Mouse (Mus musculus) urinary bladder, adult 18-20 months (tissue): Measurements from ENCODE around the gene Nat8f1.
"Not testable (repeated sequence)": the region's sequence is repeated elsewhere in the genome, so short reads cannot be mapped to it uniquely, and the experiment has no call there.

Experiments
- DNase-seq, 2 experiments: peaks; one replicate each; pipeline ENCODE4 v3.0.0; 2022; ENCODE audit warnings: low spot score in 2 of 2, mixed read lengths in 2 of 2

Nat8f1 gene

DNA sequence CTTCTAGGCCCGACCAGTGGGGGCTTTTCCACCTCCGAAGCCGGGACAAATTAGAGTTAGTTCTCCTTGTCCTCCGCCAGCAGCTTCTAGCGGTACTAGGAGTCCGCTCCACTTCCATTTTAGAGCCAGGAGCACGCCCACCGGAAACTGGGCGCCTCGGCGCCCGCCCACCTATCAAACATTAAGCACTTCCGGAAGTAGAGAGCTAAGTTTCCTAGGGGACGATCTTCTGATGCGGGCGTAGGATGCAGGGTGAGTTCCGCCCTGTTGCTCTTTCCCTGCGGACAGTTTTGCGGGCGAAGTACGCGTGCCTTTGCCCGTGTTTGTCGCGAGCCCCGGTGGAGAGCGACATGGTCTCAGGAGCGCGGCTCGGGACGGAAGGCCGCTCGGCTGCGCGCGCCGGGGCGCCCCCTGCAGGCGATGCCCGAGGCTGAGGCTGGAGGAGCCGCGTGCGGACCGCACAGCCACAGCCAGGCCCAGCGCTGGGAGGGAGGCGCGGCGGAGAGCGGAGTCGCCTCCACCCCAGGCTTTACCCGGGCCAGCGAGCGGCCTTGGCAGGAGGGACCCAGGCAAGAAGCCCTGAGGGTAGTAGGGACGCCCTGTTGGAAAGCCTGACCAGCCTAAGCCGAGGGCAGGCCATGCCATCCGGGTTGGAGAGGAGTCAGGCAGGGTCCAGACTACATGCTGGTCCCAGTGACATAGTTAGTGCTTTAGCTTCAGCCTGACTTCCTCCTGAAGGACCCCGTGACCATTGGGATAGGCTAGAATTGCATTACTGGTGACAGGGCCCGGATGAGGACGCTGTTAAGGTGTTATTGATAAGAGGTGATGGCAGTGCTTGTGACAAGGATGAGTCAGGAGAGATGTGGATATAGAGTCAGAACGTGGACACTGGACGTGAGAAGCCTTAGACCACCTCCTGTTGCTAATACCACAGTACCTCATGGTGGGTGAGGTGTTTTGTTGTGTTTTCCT, at the start of gene Nat8f1:
Nat8f1 (minus strand) TSS at position 149 of the 975 bp plus-strand sequence.
- peak; percentile 84 to 87 for DNase-seq

DNA sequence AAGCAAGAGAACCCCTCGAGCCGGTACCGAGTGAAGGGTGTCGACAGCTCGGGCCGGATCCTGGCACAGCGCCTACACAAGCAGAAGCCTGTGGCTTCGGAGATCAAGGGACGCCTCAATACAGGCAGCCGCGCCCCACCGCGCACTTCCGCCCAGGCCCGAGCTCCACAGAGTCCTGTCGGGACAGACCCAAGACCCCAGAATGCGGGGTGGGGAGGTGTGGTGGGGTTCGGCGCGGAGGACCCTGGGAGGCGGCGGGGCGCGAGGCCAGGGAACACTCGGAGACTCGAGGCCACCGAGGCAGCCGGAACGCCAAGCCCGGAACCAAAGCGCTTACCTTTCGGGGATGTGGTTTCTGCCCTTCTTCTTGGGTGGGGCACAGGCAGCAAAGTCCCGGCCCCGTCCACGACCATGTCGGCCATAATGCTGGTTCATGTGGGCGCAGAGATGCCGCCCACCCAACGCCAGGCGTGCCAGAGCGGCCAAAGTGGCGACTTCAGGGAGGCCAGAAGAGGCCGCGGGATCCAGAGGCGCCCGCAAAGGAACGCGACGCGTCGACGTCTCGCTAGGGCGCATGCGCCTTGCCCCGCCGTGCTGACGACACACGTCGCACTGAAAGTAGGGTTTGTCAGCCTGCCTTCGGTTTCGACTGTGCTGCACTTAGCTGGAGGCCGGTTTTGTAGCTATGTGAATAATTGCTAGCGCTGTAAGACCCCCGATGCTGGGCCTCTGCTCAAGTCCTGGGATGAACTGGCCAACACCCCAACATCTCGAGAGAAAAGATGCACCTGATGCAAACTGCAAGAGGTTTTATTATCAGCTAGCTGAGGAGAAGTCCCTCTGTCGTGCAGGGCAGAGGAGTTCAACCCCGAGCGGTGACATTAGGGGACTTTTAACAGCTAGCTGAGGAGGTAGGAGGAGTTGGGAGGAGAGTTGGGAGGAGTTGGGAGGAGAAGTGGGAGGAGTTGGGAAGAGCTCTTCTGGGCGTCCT, 45.9 kb upstream of the Nat8f1 start, which contains the start of gene Dusp11:
Dusp11 (minus strand) TSS at position 567 of the 991 bp plus-strand sequence.
- DNase-seq = peak; percentile 87 to 92

DNA sequence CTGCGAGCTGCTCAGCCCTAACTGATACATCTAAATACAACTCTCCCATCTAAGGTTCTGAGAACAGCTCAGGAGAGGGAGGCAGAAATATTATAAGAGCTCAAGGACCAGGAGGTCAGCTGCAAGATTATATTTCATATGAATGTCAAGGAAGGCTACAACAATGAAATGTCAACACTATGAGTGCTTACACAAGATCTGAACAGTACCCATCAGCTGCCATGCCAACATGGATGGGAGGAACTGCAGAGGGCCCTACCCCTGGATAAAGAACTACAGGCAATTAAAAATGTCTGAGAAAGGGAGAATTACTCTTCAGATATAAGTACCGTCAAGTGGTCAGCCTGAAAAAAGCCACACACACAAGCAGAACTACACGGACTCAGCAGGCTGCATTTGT, 42.1 kb upstream of the Nat8f1 start:
- no peak for DNase-seq

DNA sequence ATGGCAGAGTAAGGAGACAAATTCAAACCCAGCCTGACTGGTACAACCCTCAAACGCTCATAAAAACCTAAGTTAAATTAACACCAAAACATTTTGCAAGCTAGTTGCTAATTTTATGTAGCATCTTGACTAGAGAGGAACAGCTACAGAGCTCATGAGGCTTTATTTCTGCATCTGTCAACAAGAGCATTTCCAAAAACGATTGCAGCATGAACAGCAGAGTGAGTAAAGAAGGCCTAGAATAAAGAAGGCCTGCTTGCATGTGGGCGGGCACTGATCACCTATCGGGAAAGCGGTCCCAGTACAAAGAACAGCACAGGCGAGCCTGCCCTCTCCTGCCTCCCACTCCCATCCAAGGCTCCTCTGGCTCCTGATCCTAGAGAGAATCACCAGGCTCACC, 33.1 kb upstream of the Nat8f1 start:
- DNase-seq = no peak

DNA sequence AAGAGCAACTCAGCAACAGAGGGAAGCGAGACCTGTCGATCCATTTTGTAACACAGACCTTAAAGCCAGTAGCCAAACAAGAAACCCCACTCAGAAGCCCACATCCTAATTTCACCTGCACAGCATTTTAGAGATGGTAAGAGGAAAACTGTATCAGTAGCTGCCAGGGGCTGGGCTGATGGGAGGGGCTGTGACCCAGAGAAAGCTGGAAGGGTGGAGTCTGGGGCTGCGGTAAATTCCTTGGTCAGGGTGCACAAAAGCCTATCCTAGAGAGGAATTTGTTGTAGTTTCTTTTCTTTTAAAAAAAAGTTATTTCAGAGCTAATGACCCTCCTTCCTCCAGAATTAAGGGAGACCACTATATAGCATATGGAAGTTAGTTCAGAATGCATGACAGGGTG, 27.0 kb upstream of the Nat8f1 start:
- no peak for DNase-seq

DNA sequence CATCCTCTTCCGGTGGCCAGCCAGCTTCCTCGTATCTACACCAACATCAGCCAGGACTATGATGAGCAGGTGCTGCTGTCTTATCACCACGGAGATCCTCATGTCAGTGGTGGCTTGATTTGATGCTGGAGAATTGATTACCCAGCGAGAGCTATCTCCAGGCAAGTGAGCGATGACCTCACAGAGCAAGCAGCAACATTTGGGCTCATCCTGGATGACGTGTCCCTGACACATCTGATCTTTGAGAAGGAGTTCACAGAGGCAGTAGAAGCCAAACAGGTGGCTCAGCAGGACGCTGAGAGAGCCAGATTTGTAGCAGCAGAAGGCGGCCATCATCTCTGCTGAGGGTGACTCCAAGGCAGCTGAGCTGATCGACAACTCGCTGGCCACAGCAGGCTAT, 23.2 kb upstream of the Nat8f1 start:
- no peak for DNase-seq

DNA sequence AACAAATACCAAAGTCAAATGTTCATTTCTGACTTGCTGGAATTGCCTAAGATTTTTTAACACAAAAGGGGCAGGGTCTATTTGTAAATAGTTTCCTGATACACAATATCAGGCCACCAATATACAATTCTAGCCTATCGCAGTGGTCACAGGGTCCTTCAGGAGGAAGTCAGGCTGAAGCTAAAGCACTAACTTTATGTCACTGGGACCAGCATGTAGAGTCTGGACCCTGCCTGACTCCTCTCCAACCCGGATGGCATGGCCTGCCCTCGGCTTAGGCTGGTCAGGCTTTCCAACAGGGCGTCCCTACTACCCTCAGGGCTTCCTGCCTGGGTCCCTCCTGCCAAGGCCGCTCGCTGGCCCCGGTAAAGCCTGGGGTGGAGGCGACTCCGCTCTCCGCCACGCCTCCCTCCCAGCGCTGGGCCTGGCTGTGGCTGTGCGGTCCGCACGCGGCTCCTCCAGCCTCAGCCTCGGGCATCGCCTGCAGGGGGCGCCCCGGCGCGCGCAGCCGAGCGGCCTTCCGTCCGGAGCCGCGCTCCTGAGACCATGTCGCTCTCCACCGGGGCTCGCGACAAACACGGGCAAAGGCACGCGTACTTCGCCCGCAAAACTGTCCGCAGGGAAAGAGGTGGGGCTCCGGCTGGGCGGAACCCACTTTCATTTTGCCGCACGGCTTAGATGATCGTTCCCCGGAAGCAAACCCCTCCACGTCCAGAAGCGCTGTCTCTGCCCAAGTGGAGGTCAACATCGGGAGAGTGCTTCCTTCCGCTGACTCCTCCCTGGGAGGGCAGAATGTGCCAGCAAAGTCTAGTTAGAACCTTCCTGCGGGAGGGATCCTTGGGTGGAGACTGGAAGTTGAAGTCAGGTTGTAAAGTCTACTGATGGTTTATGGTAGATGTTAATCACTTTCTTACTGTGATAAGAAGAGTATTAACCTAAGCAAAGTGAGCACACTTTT, 21.3 kb upstream of the Nat8f1 start:
- peak; percentile 82 to 83 for DNase-seq

DNA sequence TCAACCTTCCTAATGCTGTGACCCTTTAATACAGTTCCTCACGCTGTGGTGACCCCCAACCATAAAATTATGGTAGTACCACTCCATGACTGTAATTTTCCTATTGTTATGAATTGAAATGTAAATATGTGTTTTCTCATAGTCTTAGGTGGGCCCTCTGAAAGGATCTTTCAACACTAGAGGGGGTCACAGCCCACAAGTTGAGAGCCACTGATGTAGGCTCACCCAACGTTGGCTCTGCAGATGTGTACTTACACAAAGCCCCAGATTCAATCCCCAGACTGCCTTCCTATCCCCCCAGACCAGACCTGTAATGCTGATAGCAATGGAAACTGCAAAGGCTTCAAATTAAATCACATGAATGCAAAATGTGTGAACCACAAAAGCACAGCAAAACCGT, 20.2 kb upstream of the Nat8f1 start:
- DNase-seq = no peak

DNA sequence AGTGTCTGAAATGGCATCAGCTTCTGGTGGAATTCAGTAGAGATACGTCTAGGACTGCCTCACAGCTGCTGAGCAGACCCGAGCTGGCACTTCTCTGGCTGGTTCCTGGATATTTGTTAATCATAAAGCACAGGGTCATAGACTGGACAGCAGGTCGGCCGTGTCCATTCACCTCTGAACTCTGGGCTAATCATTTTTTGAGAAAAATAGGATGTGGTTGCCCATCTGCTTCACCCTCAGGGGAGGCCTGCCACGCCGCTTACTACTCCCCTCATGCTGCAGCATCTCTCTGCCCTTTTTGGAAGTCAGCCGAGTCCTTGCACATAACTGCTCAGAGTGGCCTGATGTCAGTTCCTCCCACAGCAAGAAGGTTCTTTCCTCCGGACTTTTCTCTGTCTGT, 18.6 kb upstream of the Nat8f1 start:
- DNase-seq = no peak

DNA sequence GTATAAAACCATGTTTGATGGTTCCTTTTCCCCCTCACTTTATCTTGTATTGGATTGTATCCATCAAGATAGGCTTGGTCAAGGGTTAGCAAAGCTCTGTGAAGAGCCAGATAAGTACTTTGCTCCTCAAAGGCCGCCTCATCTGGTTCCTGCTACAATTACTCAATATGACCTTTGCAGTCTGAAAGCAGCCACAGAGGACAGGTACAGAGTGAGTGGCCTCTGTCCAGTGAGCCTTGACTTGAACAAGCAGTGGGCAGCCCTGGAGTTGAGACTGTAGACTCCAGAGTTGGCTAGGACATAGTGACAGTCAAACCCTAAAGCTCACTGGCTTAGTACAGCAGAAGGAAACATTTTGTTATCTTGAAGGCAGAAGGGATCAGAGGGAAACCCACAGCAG, 13.8 kb upstream of the Nat8f1 start:
- no peak for DNase-seq

DNA sequence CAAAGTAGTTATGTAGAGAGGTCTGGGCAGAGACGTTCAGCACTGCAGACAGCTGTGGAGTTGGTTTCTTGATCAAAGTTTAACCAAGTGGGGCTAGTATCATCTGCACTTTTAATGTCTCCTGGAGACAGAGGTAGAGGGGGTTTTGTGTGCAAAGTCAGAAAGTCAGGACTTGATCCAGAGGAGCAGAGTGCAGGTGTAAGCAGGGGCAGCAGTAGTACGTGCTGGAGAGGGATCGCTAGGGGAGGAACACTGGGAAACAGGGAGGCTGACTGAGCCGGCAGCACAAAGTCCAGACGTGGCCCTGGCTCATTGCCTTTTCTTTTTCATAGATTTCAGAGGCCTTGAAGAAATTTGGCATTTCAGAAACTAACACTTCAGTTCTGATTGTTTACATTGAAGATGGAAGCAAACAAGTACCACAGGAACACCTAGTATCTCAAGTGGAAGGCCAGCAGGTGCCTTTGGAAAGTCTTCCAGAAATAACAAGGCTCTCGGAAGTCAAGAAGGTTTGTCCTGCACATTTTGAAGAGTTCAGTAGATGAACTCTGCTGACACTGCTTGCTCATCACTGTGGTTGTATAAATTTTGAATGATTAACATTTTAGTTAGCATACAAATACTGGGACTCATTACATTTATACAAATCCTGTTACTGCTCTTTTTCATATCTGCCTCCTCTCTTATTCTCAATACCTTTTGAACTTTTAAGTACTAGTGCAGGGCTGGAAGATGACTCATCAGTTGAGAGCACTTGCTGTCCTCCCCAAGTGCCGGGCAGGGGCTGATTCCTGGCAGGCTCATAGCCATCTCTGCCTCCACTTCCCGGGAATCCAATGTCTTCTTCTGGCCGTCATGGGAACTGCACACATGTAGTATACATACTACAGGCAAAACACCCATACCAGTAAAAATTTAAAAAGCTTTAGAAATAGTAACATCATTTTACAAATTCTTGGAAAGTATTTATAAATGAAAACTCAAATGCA, 12.3 kb upstream of the Nat8f1 start:
- no peak for DNase-seq

DNA sequence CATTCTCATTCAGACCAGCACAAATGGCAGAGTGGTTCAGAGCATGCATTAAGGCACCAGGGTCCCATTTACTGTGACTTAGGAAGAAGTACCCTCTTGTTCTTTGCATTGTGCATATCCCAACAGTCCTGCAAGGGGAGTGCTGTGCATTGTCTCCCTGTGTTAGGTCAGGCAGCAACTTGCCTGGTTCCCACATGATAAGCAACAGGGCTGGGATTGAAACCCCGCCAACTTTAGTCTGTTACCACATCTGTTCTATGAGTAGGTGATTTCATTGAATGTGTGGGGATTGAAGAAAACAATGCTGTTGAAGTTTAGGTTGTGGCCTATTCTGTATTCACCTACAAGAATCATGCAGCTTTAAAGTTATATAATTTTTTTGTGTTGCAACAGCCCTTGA, 11.2 kb upstream of the Nat8f1 start:
- DNase-seq = no peak

DNA sequence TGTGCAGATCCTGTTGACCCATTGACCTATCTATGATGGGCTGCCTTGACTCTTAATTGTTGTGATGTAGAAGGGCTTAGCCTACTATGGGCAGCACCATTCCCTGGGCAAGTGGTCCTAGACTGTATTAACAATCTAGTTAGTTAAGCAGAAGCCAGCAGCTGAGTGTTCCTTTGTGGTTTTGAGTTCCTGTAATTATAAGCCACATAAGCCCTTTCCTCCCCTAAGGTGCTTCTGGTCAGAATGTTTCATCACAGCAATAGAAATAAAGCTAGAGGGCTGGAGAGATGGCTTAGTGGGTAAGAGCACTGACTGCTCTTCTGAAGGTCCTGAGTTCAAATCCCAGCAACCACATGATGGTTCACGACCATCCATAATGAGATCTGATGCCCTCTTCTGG, 8.2 kb upstream of the Nat8f1 start:
- no peak for DNase-seq

DNA sequence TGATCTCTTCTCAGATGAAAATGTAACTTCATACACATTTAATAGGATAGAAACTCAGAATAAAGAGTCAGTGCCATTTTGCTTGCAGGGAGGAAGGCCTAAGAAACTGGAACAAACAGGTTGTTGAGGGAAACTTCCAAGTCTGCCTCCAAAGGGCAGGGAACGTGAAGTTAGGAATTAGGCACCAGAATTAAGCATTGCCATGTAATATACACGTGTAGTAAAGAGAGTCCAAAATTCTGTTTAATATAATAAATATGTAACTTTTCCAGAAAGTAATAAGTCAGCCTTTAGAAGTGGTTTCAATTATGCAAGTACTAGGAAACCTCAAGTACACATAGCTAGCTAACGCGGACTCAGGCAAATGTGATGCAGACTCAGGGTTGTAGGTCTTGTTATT, 3.9 kb upstream of the Nat8f1 start:
- DNase-seq = no peak

DNA sequence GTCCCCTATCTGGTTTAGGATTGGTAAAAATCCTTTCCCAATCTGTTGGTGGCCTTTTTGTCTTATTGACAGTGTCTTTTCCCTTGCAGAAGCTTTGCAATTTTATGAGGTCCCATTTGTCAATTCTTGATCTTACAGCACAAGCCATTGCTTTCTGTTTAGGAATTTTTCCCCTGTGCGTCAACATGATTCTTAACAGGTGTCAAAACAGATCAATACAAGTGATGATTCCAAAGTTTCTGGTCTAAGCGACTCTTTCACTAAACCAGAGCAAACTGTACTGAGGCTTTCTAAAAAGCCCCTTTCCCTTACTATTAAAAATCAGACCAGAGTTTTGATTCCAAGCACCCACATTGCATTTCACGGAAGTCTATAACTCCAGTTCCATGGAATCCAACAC, 2.9 kb upstream of the Nat8f1 start:
- not testable (repeated sequence) for DNase-seq

DNA sequence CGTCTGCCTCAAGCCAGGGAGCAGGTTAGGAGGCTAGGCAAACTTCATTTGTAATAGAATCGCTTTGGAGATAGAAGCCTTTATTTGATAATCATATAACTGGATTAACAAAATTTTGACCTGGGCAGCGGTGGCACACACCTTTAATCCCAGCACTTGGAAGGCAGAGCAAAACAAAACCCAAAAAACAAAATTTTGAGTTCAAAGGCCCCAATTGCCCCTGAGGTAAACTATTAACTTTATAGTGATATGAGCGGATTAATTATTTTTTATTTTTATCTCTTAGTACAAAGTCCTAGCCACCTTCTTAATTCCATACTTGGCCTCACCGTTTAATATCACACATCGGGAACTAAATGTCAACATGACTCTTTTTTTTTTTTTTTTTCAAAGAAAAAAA, 1.1 kb upstream of the Nat8f1 start:
- DNase-seq = no peak

DNA sequence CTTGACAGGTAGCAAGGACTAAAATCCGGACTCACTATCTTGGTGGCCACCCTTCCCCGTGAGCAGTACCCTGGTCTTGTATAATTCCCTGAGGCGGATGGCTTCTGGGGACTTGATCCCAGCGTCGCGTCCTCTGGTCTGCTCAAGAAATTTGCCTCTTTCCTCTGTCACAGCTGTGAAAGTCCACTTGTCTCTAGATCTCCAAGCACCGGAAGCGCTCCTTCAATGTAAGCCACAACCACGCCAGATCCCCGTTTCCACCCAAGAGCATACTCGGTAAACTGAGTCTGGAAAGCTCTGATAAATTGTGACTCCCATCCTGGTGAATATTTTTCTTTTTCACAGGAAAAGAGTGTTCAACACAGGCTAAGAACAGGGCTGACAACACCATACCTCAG, 347 bp downstream of the Nat8f1 start:
- peak in 1 of 2 experiments; percentile 19 for DNase-seq

DNA sequence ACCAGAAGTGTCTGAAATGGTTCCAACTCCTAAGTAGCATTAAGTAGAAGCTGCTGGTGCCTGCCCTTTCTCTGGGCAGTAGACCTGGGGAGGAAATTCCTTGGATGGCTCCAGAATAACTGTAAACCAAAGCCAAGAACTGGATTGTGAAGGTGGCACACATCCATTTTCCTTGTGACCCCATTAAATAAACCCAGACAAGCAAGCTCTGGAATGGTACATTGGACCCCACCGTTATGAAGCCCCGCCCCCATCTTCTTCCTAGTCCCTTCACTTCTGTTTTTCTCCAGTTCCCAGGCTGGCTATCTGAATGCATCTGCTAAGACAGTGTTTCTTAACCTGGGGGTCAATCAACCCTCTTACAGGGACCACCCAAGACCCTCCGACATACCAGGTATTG, 3.9 kb downstream of the Nat8f1 start, which contains the start of gene Tprkb:
Tprkb (plus strand) TSS at position 279 of the 400 bp plus-strand sequence.
- DNase-seq = no peak

DNA sequence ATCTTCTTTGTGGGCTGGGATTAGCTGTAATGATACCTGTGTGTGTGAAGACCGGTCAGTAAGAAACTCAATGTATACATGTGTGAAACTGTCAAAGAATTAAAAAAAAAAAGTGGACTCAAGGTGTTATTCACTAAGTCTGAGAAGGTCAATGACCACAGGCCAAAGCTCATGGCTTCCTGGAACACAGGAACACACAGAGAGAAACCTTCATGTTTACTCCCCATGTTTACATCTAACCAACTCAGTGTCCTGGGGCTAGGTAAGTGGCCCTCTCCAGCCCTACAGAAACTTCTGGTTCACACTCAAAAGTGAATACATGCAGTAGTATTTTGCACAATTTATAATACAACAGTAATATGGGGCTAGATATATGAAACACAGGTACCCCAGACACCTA, 5.8 kb downstream of the Nat8f1 start:
- DNase-seq = no peak

DNA sequence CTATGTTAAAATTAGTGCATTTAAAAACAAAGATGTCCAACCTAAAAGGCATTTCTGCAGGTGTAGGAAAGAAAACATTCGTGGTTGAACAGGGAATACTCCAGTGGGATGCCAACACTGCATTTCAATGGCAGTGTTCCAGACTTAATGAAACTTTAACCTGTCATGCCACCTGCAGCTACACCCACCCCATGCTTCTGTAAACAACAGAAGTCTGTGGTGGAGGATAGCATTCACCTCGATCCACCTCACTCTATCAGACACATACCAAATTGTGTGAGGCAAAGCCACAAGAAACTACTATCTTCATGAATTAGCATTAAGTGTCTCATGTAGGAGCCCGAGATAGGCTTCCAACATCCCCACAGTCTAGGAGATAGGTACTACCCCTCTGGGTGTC, 7.1 kb downstream of the Nat8f1 start:
- DNase-seq = no peak
